Mouse (Mus musculus) small intestine, adult 2 months (tissue): Measurements from ENCODE around the gene Mark1.

Experiments
- CTCF ChIP-seq: fragments of 200-500 bp; IDR thresholded peaks from 2 replicates; pipeline ENCODE4 v1.5.1; 2012; ENCODE audit warnings: low read depth, mild to moderate bottlenecking, control low read depth, inconsistent platforms, low read length, moderate library complexity, mixed read lengths; ENCODE audit not compliant: insufficient replicate concordance, insufficient read length; ENCODE audit errors: extremely low read depth
- POLR2A ChIP-seq: fragments of 200-500 bp; IDR thresholded peaks from 2 replicates; pipeline ENCODE4 v1.6.1; 2012; ENCODE audit warnings: low read depth, mild to moderate bottlenecking, control low read depth, inconsistent platforms, low read length, moderate library complexity

GRCm38 (mm10) chr1:184867640-184868120, 131.7 kb downstream of the Mark1 start:
- TF ChIP-seq CTCF, result no peak
- no peak for TF ChIP-seq POLR2A
